ENCODE assay signal across 18 mouse cellular contexts in genomic region chr3:136896276-136896675, GRCm38 (mm10).
DNase-seq lines count a peak whose midpoint lies in the region; ATAC-seq and TF ChIP-seq lines count a peak whose summit lies in the region.
"Had no signal": no experiment of that assay in that cellular context is flagged by ENCODE, and none has a peak within 500 bp of the region (broad histone marks: within the 10 kb centered on the region; RNA-seq: fewer than 3 reads in every experiment).

No protein-coding gene starts in this region.

- TF ChIP-seq EP300 in lung, postnatal 0 days (IDR thresholded peaks at IDR 0.05) = no peak

- no peaks in the 10 kb centered on the region for H3K4me1 ChIP-seq in lung, postnatal 0 days (ENCODE audit: insufficient read depth, low read depth, low read length)
- H3K4me1 ChIP-seq in hindbrain, embryonic 13.5 days (replicated peaks) = peaks cover 15% of the 10 kb centered on the region; the same call in 1 of the 2 replicates
- H3K4me1 ChIP-seq: embryonic facial prominence, embryonic 10.5 days; embryonic facial prominence, embryonic 12.5 days had no signal

- no peak for DNase-seq in cerebellum, postnatal 10 days
- peak; percentile 72 for DNase-seq in 416B (ENCODE audit: low read depth)
- DNase-seq in lung, postnatal 0 days (ENCODE audit: low spot score) = no peak
- DNase-seq: adrenal gland, adult 2 months; adrenal gland, postnatal 10 days; adrenal gland, postnatal 25 days; cerebellum, adult 11 months; cerebellum, adult 18-20 months; cerebellum, adult 8-10 months; cerebellum, adult 9-11 months; forebrain, postnatal 0 days had no signal

- no peak overlapping the region for H3K27ac ChIP-seq in lung, postnatal 0 days (ENCODE audit: low read length)
- H3K27ac ChIP-seq in hindbrain, embryonic 13.5 days = no peak overlapping the region
- H3K27ac ChIP-seq: embryonic facial prominence, embryonic 10.5 days; embryonic facial prominence, embryonic 12.5 days; forebrain, embryonic 13.5 days had no signal

- TF ChIP-seq CTCF in lung, postnatal 0 days (IDR thresholded peaks at IDR 0.05) = no peak

- no peaks in the 10 kb centered on the region for H3K9me3 ChIP-seq in lung, postnatal 0 days (ENCODE audit: low read length)
- H3K9me3 ChIP-seq in hindbrain, embryonic 13.5 days = no peaks in the 10 kb centered on the region
- H3K9me3 ChIP-seq: embryonic facial prominence, embryonic 10.5 days; embryonic facial prominence, embryonic 12.5 days; forebrain, embryonic 13.5 days had no signal

- H3K9ac ChIP-seq in lung, postnatal 0 days (replicated peaks; ENCODE audit: low read depth) = no peak overlapping the region
- no peak overlapping the region for H3K9ac ChIP-seq in hindbrain, embryonic 13.5 days
- H3K9ac ChIP-seq: embryonic facial prominence, embryonic 12.5 days; forebrain, embryonic 13.5 days; forebrain, postnatal 0 days had no signal

- peaks cover 5% of the 10 kb centered on the region; the same call in 1 of the 2 replicates for H3K36me3 ChIP-seq in lung, postnatal 0 days (ENCODE audit: insufficient read depth, low read length)
- peaks cover 7% of the 10 kb centered on the region; the same call in 1 of the 2 replicates for H3K36me3 ChIP-seq in hindbrain, embryonic 13.5 days

- H3K4me3 ChIP-seq in lung, postnatal 0 days (ENCODE audit: low read depth, low read length) = no peak overlapping the region
- H3K4me3 ChIP-seq in hindbrain, embryonic 13.5 days = no peak overlapping the region
- H3K4me3 ChIP-seq: embryonic facial prominence, embryonic 10.5 days; embryonic facial prominence, embryonic 12.5 days; forebrain, embryonic 13.5 days had no signal

- no peak overlapping the region for H3K4me2 ChIP-seq in lung, postnatal 0 days (replicated peaks; ENCODE audit: low read depth, low read length)
- no peak overlapping the region for H3K4me2 ChIP-seq in hindbrain, embryonic 13.5 days
- H3K4me2 ChIP-seq: embryonic facial prominence, embryonic 12.5 days; forebrain, embryonic 13.5 days had no signal

- peak; percentile 19; the same call in 1 of the 2 replicates for ATAC-seq in cerebellum, adult (ENCODE audit: insufficient number of reproducible peaks, low FRiP score, low TSS enrichment)
- ATAC-seq in granulocyte monocyte progenitor cell, adult 5-6 weeks (replicated peaks; ENCODE audit: poor library complexity, severe bottlenecking) = peak; percentile 28
- ATAC-seq in megakaryocyte progenitor cell, adult 5-6 weeks (replicated peaks; ENCODE audit: poor library complexity) = peak; percentile 48
- no peak for ATAC-seq in lung, postnatal 0 days
- ATAC-seq in hindbrain, embryonic 13.5 days (ENCODE audit: low FRiP score) = no peak
- ATAC-seq: forebrain, embryonic 13.5 days; forebrain, postnatal 0 days had no signal

- 89% methylated on average over 4 of the region's 4 CpGs for WGBS in lung, postnatal 0 days
- WGBS in hindbrain, embryonic 13.5 days = 88% methylated on average over 4 of the region's 4 CpGs

- no peaks in the 10 kb centered on the region for H3K27me3 ChIP-seq in lung, postnatal 0 days (replicated peaks; ENCODE audit: insufficient read depth, low read length)
- no peaks in the 10 kb centered on the region for H3K27me3 ChIP-seq in hindbrain, embryonic 13.5 days
- H3K27me3 ChIP-seq: embryonic facial prominence, embryonic 12.5 days; forebrain, embryonic 13.5 days had no signal

Comparison
In these comparisons a context has a peak if more than half of its experiments do, and no peak if none do; other contexts are left out.
1. ATAC-seq: peak in cerebellum, adult (single experiment), granulocyte monocyte progenitor cell, adult 5-6 weeks (single experiment) and megakaryocyte progenitor cell, adult 5-6 weeks (single experiment); none in lung, postnatal 0 days (single experiment) and hindbrain, embryonic 13.5 days (single experiment).